Mouse (Mus musculus): Measurements from ENCODE around the gene Lrmda. TPM values are rescaled to one million over a fixed set of nuclear protein-coding genes. Genes with fewer than 3 reads are reported as not detected.

Gene Lrmda
- polyA plus RNA-seq, 1 experiment from 2014 or later: 0.60 TPM

DNA sequence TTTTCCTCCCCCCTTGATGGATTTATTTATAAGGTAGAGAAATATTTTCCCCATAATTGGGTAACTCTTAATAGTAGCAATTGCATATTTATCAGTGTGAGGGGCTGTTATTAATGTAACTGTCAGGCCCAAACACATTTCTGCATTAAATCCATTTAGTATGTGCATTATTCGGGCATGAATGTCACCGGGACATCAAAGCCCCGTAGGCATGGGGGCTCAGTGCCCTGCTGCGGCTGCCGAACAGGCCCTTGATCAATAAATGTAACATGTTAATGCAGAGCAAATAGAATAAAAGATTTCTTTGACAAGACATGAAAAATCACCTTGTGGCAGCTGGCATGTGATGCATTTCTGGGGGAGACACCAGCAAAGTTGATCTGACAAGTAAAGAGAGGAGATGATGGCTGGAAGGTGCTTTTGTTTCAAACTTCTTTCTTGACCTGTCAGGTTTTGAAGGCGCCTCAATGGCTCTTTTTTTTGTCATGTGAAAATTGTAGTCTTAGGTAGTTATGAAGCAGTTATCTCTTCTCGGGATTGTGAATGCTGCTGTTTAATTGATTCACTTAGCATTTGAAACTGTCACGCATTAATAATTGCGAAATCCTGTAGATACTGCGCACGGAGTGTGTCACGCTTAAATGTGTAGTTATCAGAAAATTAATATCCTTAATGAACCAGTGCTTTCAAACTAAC is 17.4 kb downstream of the Lrmda start:
- Histone ChIP-seq H3K36me3 (no peaks in the 10 kb centered on the region), H3K27me3 (ENCODE audit: insufficient read depth, poor library complexity, severe bottlenecking) (peaks cover 27% of the 10 kb centered on the region), H3K4me1 (0 out of 2 replicates have a peak, but pooled peaks cover 3% of the 10 kb centered on the region), H3K27ac (no peak overlapping the region), H3K9me3 (no peaks in the 10 kb centered on the region), H3K4me3 (no peak overlapping the region)
- DNase-seq (ENCODE audit: low spot score): no peak
- WGBS: 88% methylated on average over 12 of the region's 12 CpGs

DNA sequence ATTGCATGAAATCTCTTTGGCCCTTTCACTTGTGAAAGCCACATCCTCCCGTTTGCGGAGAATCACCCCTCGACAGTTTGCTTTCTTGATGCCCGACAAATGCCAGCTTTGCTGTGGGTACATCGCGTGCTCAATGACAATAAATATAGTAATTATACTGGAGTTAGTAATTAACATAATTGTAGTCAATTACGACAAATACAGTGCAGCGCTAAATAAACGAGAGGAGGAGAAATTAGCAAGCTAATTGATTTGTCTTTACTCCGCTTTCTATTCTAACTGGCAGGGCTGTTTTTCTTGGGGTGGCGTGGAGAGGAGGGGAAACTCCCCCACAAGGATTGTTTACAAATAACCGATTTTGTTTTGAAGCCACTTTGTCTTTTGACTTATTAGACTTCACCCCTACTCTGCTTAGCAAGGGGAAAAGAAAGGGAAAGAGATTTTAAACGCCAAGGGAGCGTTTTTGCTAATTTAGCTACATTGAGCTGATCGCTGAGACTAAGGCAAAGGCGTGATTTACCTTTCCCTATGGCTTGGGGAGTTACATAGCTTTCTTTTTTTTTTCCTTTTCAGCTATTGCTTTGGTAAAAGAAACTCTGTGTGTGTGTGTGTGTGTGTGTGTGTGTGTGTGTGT is 18.1 kb downstream of the Lrmda start:
- Histone ChIP-seq H3K4me3 (no peak overlapping the region), H3K36me3 (no peaks in the 10 kb centered on the region), H3K27ac (no peak overlapping the region), H3K4me1 (0 out of 2 replicates have a peak, but pooled peaks cover 3% of the 10 kb centered on the region), H3K27me3 (ENCODE audit: insufficient read depth, poor library complexity, severe bottlenecking) (peaks cover 27% of the 10 kb centered on the region), H3K9me3 (no peaks in the 10 kb centered on the region)
- DNase-seq (ENCODE audit: low spot score): no peak
- 72% methylated on average over 16 of the region's 16 CpGs for WGBS

DNA sequence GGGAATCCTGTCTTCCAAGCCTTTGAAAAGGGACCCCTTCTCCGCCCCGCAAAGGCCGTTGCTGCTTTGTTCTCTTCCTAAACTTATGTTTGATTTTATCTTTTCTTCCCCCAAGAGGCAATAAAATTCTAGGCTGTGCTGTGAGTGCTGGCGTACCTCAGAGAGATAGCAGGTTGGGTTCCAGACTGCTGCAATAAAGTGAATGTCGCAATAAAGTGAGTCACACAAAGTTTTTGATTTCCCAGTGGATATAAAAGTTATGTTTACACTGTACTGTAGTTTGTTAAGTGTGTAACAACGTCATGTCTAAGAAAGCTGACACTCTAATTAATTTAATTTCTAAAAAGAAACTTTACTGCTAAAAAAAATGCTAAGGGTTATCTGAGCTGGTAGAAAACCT is 22.6 kb downstream of the Lrmda start:
- H3K9me3 ChIP-seq: no peaks in the 10 kb centered on the region
- H3K36me3 ChIP-seq: no peaks in the 10 kb centered on the region
- H3K4me1 ChIP-seq: 0 out of 2 replicates have a peak, but pooled peaks cover 3% of the 10 kb centered on the region
- peaks cover 32% of the 10 kb centered on the region; the same call in 1 of the 2 replicates for H3K27me3 ChIP-seq (ENCODE audit: insufficient read depth, poor library complexity, severe bottlenecking)
- WGBS: 87% methylated on average over 6 of the region's 6 CpGs
- DNase-seq (ENCODE audit: low spot score): no peak
- H3K27ac ChIP-seq: no peak overlapping the region
- no peak overlapping the region for H3K4me3 ChIP-seq

DNA sequence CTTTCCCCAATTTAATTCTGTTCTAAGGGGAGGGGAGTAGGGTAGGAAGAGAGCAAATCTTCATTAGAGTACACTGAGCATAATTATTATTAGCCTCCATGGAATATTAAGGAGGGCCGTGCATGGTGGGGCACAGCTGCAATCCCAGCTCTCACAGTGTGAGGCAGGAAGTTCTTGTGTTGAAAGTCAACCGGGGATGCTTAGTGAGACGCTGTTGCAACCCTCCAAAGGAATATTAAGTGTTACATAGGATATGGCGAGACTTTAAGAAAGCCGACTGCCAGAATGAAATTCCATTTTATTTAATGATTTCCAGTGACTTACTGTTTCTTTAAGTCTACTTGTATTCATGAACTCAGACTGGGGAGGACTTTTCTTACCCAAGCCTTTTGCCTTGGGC is 23.9 kb downstream of the Lrmda start:
- H3K27me3 ChIP-seq (ENCODE audit: insufficient read depth, poor library complexity, severe bottlenecking): peaks cover 25% of the 10 kb centered on the region; the same call in 1 of the 2 replicates
- 89% methylated on average over 5 of the region's 5 CpGs for WGBS
- H3K4me3 ChIP-seq: no peak overlapping the region
- H3K27ac ChIP-seq: no peak overlapping the region
- H3K36me3 ChIP-seq: no peaks in the 10 kb centered on the region
- peaks cover 10% of the 10 kb centered on the region for H3K4me1 ChIP-seq
- H3K9me3 ChIP-seq: no peaks in the 10 kb centered on the region
- DNase-seq (ENCODE audit: low spot score): no peak

DNA sequence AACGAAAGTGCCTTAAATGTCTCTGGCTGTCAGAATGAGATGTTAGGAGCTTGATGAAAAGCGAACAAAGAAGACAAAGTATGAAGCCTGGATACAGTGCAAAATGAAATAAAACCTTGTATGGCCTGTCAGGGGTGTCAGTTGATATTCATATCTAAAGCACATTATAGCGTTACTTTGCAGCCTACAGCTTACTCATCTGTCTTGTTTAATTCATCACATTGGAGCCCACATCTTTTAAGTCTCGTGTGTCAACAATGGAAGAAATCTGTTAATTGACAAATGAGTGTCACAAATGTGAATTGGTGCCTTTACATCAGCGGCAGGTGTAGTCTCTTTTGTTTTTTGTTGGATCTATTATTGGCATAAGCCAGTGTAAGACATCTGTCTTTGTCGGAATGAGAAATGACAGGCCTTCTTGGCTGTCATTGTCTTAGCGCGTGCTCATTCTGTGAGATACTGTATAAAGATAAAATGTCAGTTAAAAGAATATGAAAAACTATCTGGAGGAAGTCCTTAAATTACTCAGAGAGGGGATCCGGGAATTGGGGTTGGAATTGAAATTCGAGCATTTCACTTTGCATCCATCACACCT is 26.8 kb downstream of the Lrmda start:
- WGBS: 81% methylated on average over 10 of the region's 10 CpGs
- Histone ChIP-seq H3K27ac (no peak overlapping the region), H3K27me3 (ENCODE audit: insufficient read depth, poor library complexity, severe bottlenecking) (peaks cover 23% of the 10 kb centered on the region; the same call in 1 of the 2 replicates), H3K9me3 (no peaks in the 10 kb centered on the region), H3K4me3 (no peak overlapping the region), H3K36me3 (no peaks in the 10 kb centered on the region), H3K4me1 (peaks cover 21% of the 10 kb centered on the region)
- DNase-seq (ENCODE audit: low spot score): no peak

DNA sequence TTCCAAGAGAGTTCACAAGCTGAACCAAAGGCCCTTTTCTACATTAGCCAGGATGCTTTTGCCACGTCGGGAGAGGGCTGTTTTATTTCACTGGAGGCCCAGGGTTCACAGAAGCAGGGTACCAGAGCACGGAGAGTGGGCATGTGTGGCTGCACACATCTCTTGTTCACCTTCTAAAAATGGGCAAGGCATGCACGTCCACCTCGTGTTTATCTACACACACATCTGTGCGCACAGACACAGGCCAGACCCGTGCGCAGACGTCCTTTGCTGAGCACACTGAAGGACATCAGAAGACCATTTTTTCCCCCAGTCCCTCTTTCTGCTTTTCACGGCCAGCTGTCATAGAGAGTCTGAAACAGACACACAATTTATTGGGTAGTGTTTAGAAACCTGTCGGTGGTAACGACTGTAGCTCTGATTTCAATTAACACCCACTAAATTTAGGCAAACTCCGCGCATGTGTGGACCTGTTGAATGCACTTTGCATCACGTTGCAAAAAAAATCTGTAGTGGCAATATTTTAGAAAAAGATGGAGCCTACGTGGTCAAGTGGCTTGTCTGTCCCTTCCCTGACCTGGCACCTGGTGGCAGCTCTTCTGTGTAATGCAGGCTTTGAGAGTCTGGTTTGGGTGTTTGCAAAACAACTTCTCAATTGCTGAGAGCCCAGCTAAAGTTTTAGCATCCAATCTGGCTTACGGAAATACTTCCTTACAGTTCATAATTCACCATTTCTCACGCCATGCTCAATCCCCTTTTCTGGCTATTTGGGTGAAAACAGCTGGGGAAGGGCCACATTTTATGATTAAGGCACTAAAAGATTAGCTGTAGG is 28.8 kb downstream of the Lrmda start:
- Histone ChIP-seq H3K4me1 (peaks cover 21% of the 10 kb centered on the region), H3K27ac (peak overlapping the region; percentile 59), H3K27me3 (ENCODE audit: insufficient read depth, poor library complexity, severe bottlenecking) (peaks cover 26% of the 10 kb centered on the region), H3K9me3 (no peaks in the 10 kb centered on the region), H3K36me3 (no peaks in the 10 kb centered on the region), H3K4me3 (no peak overlapping the region)
- peak; percentile 83 for DNase-seq (ENCODE audit: low spot score)
- 55% methylated on average over 18 of the region's 18 CpGs for WGBS

DNA sequence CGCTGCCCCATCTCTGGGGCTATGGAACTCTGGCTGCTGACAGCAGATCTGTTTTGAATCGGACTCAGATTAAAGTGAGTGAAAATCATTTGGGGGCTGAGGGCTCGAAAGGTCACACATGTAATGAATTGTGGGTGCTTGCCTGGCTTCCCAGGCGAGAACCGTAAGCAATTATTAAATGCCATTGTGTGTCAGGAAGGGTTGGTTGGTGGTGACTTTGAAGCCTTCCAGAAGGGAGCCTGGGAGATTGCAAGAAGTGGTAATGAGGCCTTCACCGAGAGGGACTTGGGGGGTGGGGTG is 29.3 kb downstream of the Lrmda start:
- no peak for DNase-seq (ENCODE audit: low spot score)
- Histone ChIP-seq H3K4me3 (no peak overlapping the region), H3K27ac (peak overlapping the region; percentile 59; the same call in 1 of the 2 replicates), H3K9me3 (no peaks in the 10 kb centered on the region), H3K27me3 (ENCODE audit: insufficient read depth, poor library complexity, severe bottlenecking) (peaks cover 26% of the 10 kb centered on the region), H3K4me1 (peaks cover 21% of the 10 kb centered on the region), H3K36me3 (no peaks in the 10 kb centered on the region)
- 39% methylated on average over 6 of the region's 6 CpGs for WGBS

DNA sequence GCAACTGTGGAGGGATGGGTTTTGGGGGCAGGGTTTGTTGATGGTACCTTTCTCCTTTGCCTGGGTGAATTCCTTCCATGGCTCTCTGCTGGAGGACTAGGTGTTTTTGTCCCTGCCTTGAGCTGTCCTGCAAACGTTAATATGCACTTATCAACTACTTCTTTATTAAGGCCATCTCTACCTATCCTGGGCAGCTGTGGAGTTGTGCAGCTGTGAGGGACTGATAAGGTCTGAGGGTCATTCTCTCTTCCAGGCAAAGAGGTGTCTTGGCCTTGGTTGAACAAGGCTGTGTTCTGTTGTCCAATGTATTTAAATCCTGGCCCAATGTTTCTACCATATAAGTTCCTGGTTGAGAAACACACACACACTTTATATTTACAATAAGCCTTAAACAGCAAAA is 29.8 kb downstream of the Lrmda start:
- H3K4me1 ChIP-seq: peaks cover 21% of the 10 kb centered on the region
- no peaks in the 10 kb centered on the region for H3K9me3 ChIP-seq
- H3K36me3 ChIP-seq: no peaks in the 10 kb centered on the region
- peak; percentile 79 for DNase-seq (ENCODE audit: low spot score)
- peaks cover 26% of the 10 kb centered on the region for H3K27me3 ChIP-seq (ENCODE audit: insufficient read depth, poor library complexity, severe bottlenecking)
- 41% methylated on average over 1 of the region's 1 CpGs for WGBS
- no peak overlapping the region for H3K4me3 ChIP-seq
- peak overlapping the region; percentile 59; the same call in 1 of the 2 replicates for H3K27ac ChIP-seq

DNA sequence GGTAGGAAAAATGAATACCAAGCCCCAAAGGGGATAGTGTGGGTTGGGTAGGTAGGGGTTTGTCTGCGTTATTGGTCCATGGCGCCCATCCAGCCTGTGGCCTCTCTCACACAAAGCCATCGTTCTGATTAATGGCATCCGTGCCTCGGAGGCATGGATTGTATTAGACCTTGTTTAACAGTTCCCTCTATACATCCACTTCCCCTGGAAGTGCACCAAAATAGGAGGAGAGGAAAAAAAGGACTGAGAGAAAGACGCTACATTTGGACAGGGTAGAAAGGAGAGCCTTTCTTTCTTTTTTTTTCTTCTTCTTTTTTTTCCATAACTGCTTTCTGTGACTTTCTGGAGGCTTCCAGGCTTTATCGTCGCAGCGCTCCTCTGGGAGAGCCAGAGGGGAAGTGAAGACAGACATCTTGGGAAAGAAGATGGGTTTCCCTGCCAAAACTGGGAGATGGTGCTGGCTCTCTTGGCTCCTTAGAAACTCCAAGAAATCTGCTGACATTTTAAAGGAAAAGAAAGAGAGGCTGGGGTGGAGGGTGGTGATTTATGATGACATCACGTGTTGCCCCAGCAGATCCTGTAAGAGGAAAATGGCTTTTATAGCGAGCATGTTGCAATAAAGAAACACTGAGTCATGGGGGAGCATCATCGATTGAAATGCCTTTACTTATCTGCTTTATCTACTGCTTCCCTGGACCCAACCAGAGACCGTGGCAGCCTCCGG is 32.6 kb downstream of the Lrmda start:
- Histone ChIP-seq H3K4me1 (peaks cover 38% of the 10 kb centered on the region), H3K9me3 (no peaks in the 10 kb centered on the region), H3K4me3 (no peak overlapping the region), H3K27me3 (ENCODE audit: insufficient read depth, poor library complexity, severe bottlenecking) (peaks cover 29% of the 10 kb centered on the region), H3K27ac (no peak overlapping the region), H3K36me3 (no peaks in the 10 kb centered on the region)
- DNase-seq (ENCODE audit: low spot score): no peak
- WGBS: 79% methylated on average over 14 of the region's 14 CpGs

DNA sequence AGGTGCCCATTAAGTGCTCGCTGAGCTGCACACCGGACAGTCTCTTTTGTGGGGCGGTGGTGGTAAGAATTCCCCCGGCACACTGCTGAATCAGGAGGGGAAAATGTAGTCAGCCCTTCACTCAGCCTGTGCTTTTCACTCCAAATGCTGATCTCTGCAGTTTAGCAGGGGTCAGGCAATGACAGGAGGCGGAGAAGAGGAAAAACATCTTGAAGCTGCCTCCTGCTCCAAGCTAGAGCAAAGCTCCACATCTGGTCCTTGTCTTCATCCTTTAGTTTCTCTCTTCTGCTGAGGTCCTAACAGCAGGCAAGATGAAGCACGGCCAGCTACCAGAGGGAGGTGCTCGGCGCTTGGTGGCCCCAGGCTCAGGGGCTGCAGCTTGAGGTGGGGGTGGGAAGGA is 36.1 kb downstream of the Lrmda start:
- WGBS: 50% methylated on average over 8 of the region's 8 CpGs
- peaks cover 17% of the 10 kb centered on the region for H3K4me1 ChIP-seq
- peaks cover 22% of the 10 kb centered on the region for H3K27me3 ChIP-seq (ENCODE audit: insufficient read depth, poor library complexity, severe bottlenecking)
- no peaks in the 10 kb centered on the region for H3K36me3 ChIP-seq
- no peak overlapping the region for H3K27ac ChIP-seq
- H3K9me3 ChIP-seq: no peaks in the 10 kb centered on the region
- H3K4me3 ChIP-seq: no peak overlapping the region
- DNase-seq (ENCODE audit: low spot score): no peak

DNA sequence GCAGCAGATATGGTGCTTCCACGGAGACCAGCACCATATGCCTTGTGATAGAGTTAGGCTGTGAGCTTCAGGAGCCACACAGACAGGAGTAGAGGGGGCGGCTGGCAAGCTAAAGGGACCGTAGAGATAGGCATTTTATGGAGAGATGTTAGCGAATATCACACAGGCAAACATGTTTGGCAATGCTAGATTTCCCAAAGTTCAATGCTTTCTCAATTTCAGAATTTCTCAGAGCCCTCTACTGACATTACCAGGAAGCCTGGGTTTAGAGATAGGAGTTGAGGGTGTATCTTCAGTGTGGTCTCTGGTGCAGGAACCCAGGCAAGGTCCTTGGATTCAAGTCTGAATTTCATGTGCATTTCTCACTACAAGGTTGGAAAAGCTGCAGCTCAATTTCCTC is 36.7 kb downstream of the Lrmda start:
- no peaks in the 10 kb centered on the region for H3K9me3 ChIP-seq
- no peak overlapping the region for H3K27ac ChIP-seq
- WGBS: 71% methylated on average over 4 of the region's 4 CpGs
- no peak overlapping the region for H3K4me3 ChIP-seq
- H3K4me1 ChIP-seq: peaks cover 17% of the 10 kb centered on the region
- no peaks in the 10 kb centered on the region for H3K36me3 ChIP-seq
- H3K27me3 ChIP-seq (ENCODE audit: insufficient read depth, poor library complexity, severe bottlenecking): peaks cover 26% of the 10 kb centered on the region
- DNase-seq (ENCODE audit: low spot score): no peak

DNA sequence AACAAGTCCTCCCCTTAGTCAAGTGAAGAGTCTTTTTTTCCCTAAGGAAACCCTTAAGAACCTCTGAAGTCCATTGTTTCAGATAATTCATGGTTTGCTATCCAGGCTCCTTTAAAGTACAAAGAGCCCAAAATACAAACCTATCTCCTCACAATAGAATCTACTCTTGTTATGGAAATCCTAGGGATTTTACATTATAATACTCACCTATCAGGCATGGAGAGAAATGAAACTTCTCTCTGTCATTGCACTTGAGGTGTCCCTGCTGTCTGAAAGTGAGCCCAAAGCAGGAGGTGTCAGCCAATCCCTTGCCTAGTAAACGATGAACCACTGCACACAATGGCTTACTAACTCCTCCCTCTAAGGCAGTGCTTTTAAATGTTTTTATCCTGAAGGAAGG is 39.2 kb downstream of the Lrmda start:
- peaks cover 17% of the 10 kb centered on the region for H3K4me1 ChIP-seq
- no peaks in the 10 kb centered on the region for H3K9me3 ChIP-seq
- H3K27ac ChIP-seq: no peak overlapping the region
- no peaks in the 10 kb centered on the region for H3K36me3 ChIP-seq
- no peak for DNase-seq (ENCODE audit: low spot score)
- WGBS: 71% methylated on average over 1 of the region's 1 CpGs
- peaks cover 21% of the 10 kb centered on the region; the same call in 1 of the 2 replicates for H3K27me3 ChIP-seq (ENCODE audit: insufficient read depth, poor library complexity, severe bottlenecking)
- no peak overlapping the region for H3K4me3 ChIP-seq

Measured in heart, embryonic 10.5 days (tissue).